ENCODE assay signal across 10 mouse cellular contexts in genomic region chr11:113681979-113682378, GRCm38 (mm10). TPM values are rescaled to one million over a fixed set of nuclear protein-coding genes. Genes with fewer than 3 reads are reported as not detected.
DNase-seq lines count a peak whose midpoint lies in the region; ATAC-seq lines count a peak whose summit lies in the region.
"Had no signal": no experiment of that assay in that cellular context is flagged by ENCODE, and none has a peak within 500 bp of the region (broad histone marks: within the 10 kb centered on the region; RNA-seq: fewer than 3 reads in every experiment).

No protein-coding gene starts in this region.

- peaks cover 2% of the 10 kb centered on the region for H3K36me3 ChIP-seq in kidney, embryonic 14.5 days (ENCODE audit: control insufficient read depth, insufficient read depth, low read length)
- peaks cover 2% of the 10 kb centered on the region for H3K36me3 ChIP-seq in hindbrain, embryonic 14.5 days (replicated peaks; ENCODE audit: control insufficient read depth, insufficient read depth)
- peaks cover 1% of the 10 kb centered on the region for H3K36me3 ChIP-seq in midbrain, embryonic 14.5 days (ENCODE audit: control insufficient read depth, insufficient read depth, low read length)

- no peaks in the 10 kb centered on the region for H3K27me3 ChIP-seq in kidney, embryonic 14.5 days (ENCODE audit: control insufficient read depth, insufficient read depth, low read length)
- no peaks in the 10 kb centered on the region for H3K27me3 ChIP-seq in hindbrain, embryonic 14.5 days (ENCODE audit: control insufficient read depth, insufficient read depth, low read length)
- H3K27me3 ChIP-seq in midbrain, embryonic 14.5 days (ENCODE audit: control insufficient read depth, insufficient read depth, low read length), result no peaks in the 10 kb centered on the region

- H3K4me2 ChIP-seq in kidney, embryonic 14.5 days (replicated peaks; ENCODE audit: low read depth, low read length), result peak overlapping the region; percentile 83
- peak overlapping the region; percentile 90 for H3K4me2 ChIP-seq in hindbrain, embryonic 14.5 days (replicated peaks)
- peak overlapping the region; percentile 92 for H3K4me2 ChIP-seq in midbrain, embryonic 14.5 days (ENCODE audit: low read length)

- H3K4me1 ChIP-seq in kidney, embryonic 14.5 days (ENCODE audit: control insufficient read depth, insufficient read depth, low read length), result peaks cover 36% of the 10 kb centered on the region
- H3K4me1 ChIP-seq in hindbrain, embryonic 14.5 days (replicated peaks; ENCODE audit: control insufficient read depth, insufficient read depth, low read length), result peaks cover 35% of the 10 kb centered on the region
- H3K4me1 ChIP-seq in midbrain, embryonic 14.5 days (ENCODE audit: control insufficient read depth, insufficient read depth, low read length), result peaks cover 37% of the 10 kb centered on the region

- H3K27ac ChIP-seq in kidney, embryonic 14.5 days (ENCODE audit: low read depth, low read length), result no peak overlapping the region
- no peak overlapping the region for H3K27ac ChIP-seq in hindbrain, embryonic 14.5 days
- no peak overlapping the region for H3K27ac ChIP-seq in midbrain, embryonic 14.5 days (replicated peaks; ENCODE audit: low read depth, low read length)

- H3K9me3 ChIP-seq in kidney, embryonic 14.5 days (ENCODE audit: control insufficient read depth, low read length), result no peaks in the 10 kb centered on the region
- H3K9me3 ChIP-seq in hindbrain, embryonic 14.5 days (ENCODE audit: control insufficient read depth, low read length), result no peaks in the 10 kb centered on the region
- H3K9me3 ChIP-seq in midbrain, embryonic 14.5 days (ENCODE audit: control insufficient read depth, low read length), result no peaks in the 10 kb centered on the region

- H3K4me3 ChIP-seq in kidney, embryonic 14.5 days (ENCODE audit: low read length), result peak overlapping the region; percentile 96
- H3K4me3 ChIP-seq in hindbrain, embryonic 14.5 days (replicated peaks; ENCODE audit: low read length), result peak overlapping the region; percentile 89; the same call in 1 of the 2 replicates
- 0 out of 2 replicates have a peak overlapping the region, but pooled peaks have one; percentile 91 for H3K4me3 ChIP-seq in midbrain, embryonic 14.5 days (replicated peaks; ENCODE audit: low read depth, low read length)

- H3K9ac ChIP-seq in kidney, embryonic 14.5 days (ENCODE audit: low read depth, low read length), result no peak overlapping the region
- peak overlapping the region; percentile 81 for H3K9ac ChIP-seq in hindbrain, embryonic 14.5 days
- H3K9ac ChIP-seq in midbrain, embryonic 14.5 days (replicated peaks; ENCODE audit: low read length), result no peak overlapping the region

- ATAC-seq in kidney, embryonic 14.5 days (ENCODE audit: low FRiP score, low TSS enrichment), result no peak
- ATAC-seq in hindbrain, embryonic 14.5 days (ENCODE audit: low FRiP score), result no peak
- ATAC-seq in midbrain, embryonic 14.5 days (ENCODE audit: low FRiP score, low TSS enrichment), result no peak

- no peak for DNase-seq in kidney, adult 8-10 months
- peak; percentile 33 for DNase-seq in c-Kit-negative CD71-positive TER-119-positive erythroid progenitor cells, embryonic 14.5 days (ENCODE audit: low read depth, low spot score)
- DNase-seq in hindbrain, embryonic 14.5 days (ENCODE audit: low spot score), result no peak
- no peak for DNase-seq in midbrain, embryonic 14.5 days
- DNase-seq in T-cell, adult 2 months (ENCODE audit: low spot score), result no peak
- DNase-seq in frontal cortex, postnatal 25 days (ENCODE audit: low spot score in 2 of 2), result no peak
- no peak for DNase-seq in right cerebral cortex, postnatal 14 days
- DNase-seq: cerebellum, adult 11-12 months had no signal

RNA-seq across cellular contexts. Expression of gene Fam104a, which starts 2.0 kb away (rescaled TPM):
- polyA plus RNA-seq in kidney, embryonic 14.5 days (2014; fragmentation: Nextera tagmentation; extraction: Ambion mirVana), result 49.7 and 49.8 TPM in 2 replicates
- 42.3 and 43.7 TPM in 2 replicates for polyA plus RNA-seq in hindbrain, embryonic 14.5 days (2014; fragmentation: Nextera tagmentation; extraction: Ambion mirVana)
- 42.9 and 46.1 TPM in 2 replicates for polyA plus RNA-seq in midbrain, embryonic 14.5 days (2014; fragmentation: Nextera tagmentation; extraction: Ambion mirVana)

RNA-seq across cellular contexts. Expression of gene D11Wsu47e, which starts 2.2 kb away (rescaled TPM):
- 20.5 and 29.7 TPM in 2 replicates for polyA plus RNA-seq in kidney, embryonic 14.5 days (2014; fragmentation: Nextera tagmentation; extraction: Ambion mirVana)
- polyA plus RNA-seq in hindbrain, embryonic 14.5 days (2014; fragmentation: Nextera tagmentation; extraction: Ambion mirVana), result 22.2 and 24.2 TPM in 2 replicates
- polyA plus RNA-seq in midbrain, embryonic 14.5 days (2014; fragmentation: Nextera tagmentation; extraction: Ambion mirVana), result 25.5 and 28.8 TPM in 2 replicates

RNA-seq across cellular contexts. Expression of gene Cpsf4l, which starts 27.8 kb away (rescaled TPM):
- polyA plus RNA-seq in kidney, embryonic 14.5 days (2014; fragmentation: Nextera tagmentation; extraction: Ambion mirVana), result 0.90 and 1.4 TPM in 2 replicates
- 0.27 and 0.54 TPM in 2 replicates for polyA plus RNA-seq in hindbrain, embryonic 14.5 days (2014; fragmentation: Nextera tagmentation; extraction: Ambion mirVana)
- polyA plus RNA-seq in midbrain, embryonic 14.5 days (2014; fragmentation: Nextera tagmentation; extraction: Ambion mirVana), result 0.26 and 0.47 TPM in 2 replicates
- polyA plus RNA-seq: spleen, adult 2 months had no signal

RNA-seq across cellular contexts. Expression of gene Slc39a11, which starts 32.1 kb away (rescaled TPM):
- polyA plus RNA-seq in kidney, embryonic 14.5 days (2014; fragmentation: Nextera tagmentation; extraction: Ambion mirVana), result 11.3 and 16.4 TPM in 2 replicates
- 25.5 and 30.2 TPM in 2 replicates for polyA plus RNA-seq in hindbrain, embryonic 14.5 days (2014; fragmentation: Nextera tagmentation; extraction: Ambion mirVana)
- polyA plus RNA-seq in midbrain, embryonic 14.5 days (2014; fragmentation: Nextera tagmentation; extraction: Ambion mirVana), result 28.5 and 31.1 TPM in 2 replicates

RNA-seq across cellular contexts. Expression of gene Cog1, which starts 33.0 kb away (rescaled TPM):
- 16.6 and 29.3 TPM in 2 replicates for polyA plus RNA-seq in kidney, embryonic 14.5 days (2014; fragmentation: Nextera tagmentation; extraction: Ambion mirVana)
- polyA plus RNA-seq in hindbrain, embryonic 14.5 days (2014; fragmentation: Nextera tagmentation; extraction: Ambion mirVana), result 38.0 and 41.9 TPM in 2 replicates
- 35.2 and 40.1 TPM in 2 replicates for polyA plus RNA-seq in midbrain, embryonic 14.5 days (2014; fragmentation: Nextera tagmentation; extraction: Ambion mirVana)
